Mouse (Mus musculus): ENCODE results near the gene Usp51.
"Not testable (repeated sequence)": the region's sequence is repeated elsewhere in the genome, so short reads cannot be mapped to it uniquely, and the experiment has no call there.

DNA sequence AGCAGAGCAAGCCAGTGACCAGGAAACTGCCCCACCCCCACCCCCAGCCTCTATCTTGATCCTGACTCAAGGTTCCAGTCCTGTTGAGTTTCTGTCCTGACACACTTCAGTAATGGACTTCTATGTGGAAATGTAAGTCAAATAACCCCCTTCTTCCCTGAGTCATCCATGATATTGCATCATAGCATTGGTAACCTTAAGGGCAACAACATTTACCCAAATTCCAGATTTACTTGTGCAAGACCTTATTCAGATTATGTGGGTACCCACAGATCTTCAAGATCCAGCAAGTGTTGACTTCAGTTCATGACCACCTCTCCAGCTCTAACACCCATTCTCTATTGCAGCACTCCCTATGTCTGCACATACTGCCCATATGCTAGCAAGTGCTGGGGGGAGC, 25.3 kb downstream of the Usp51 start:
- not testable (repeated sequence) for TF ChIP-seq EP300, CTCF (IDR thresholded peaks at IDR 0.05)
